Mouse (Mus musculus) liver, adult (tissue): ENCODE results near the gene Aip.

Experiments
- GATA4 ChIP-seq: IDR thresholded peaks from 2 replicates; pipeline ENCODE4 v1.6.1; 2014; ENCODE audit warnings: mild to moderate bottlenecking, low read length; ENCODE audit not compliant: insufficient replicate concordance

Gene Aip

GRCm38 (mm10) chr19:4147022-4147405, 21.4 kb upstream of the Aip start:
- no peak for TF ChIP-seq GATA4

- TF ChIP-seq GATA4 = no peak
Measured at GRCm38 (mm10) chr19:4146366-4147021, 20.8 kb upstream of the Aip start.

- no peak for TF ChIP-seq GATA4
Measured at GRCm38 (mm10) chr19:4145936-4146335, 20.3 kb upstream of the Aip start.

GRCm38 (mm10) chr19:4144550-4145498, 19.2 kb upstream of the Aip start:
- TF ChIP-seq GATA4 = no peak

GRCm38 (mm10) chr19:4143759-4144268, 18.2 kb upstream of the Aip start, which contains the start of gene Cabp4:
Cabp4 (minus strand) TSS chr19:4144033.
- no peak for TF ChIP-seq GATA4

- no peak for TF ChIP-seq GATA4
Measured at GRCm38 (mm10) chr19:4142416-4143173, 16.9 kb upstream of the Aip start.

- no peak for TF ChIP-seq GATA4
Measured at GRCm38 (mm10) chr19:4140147-4140546, 14.5 kb upstream of the Aip start.

GRCm38 (mm10) chr19:4139446-4139845, 13.8 kb upstream of the Aip start, which contains the start of gene Gpr152:
Gpr152 (plus strand) TSS chr19:4139787.
- TF ChIP-seq GATA4 = no peak

- TF ChIP-seq GATA4 = no peak
Measured at GRCm38 (mm10) chr19:4137913-4138312, 12.3 kb upstream of the Aip start.

GRCm38 (mm10) chr19:4136463-4136862, 10.8 kb upstream of the Aip start:
- TF ChIP-seq GATA4 = no peak

- TF ChIP-seq GATA4 = no peak
Measured at GRCm38 (mm10) chr19:4134354-4134753, 8.7 kb upstream of the Aip start.

- no peak for TF ChIP-seq GATA4
Measured at GRCm38 (mm10) chr19:4131768-4132167, 6.1 kb upstream of the Aip start.

GRCm38 (mm10) chr19:4131075-4131474, 5.4 kb upstream of the Aip start:
- no peak for TF ChIP-seq GATA4

- TF ChIP-seq GATA4 = no peak
Measured at GRCm38 (mm10) chr19:4130106-4130505, 4.4 kb upstream of the Aip start.

- no peak for TF ChIP-seq GATA4
Measured at GRCm38 (mm10) chr19:4129462-4129861, 3.8 kb upstream of the Aip start.
